Mouse (Mus musculus) embryo, embryonic 11.5 days (tissue): Measurements from ENCODE around the gene Mllt1.

Experiments
- DNase-seq: peaks from one replicate; pipeline ENCODE4 v3.0.0-alpha.2; 2012; ENCODE audit warnings: low read depth, low spot score

Mllt1 gene

DNA sequence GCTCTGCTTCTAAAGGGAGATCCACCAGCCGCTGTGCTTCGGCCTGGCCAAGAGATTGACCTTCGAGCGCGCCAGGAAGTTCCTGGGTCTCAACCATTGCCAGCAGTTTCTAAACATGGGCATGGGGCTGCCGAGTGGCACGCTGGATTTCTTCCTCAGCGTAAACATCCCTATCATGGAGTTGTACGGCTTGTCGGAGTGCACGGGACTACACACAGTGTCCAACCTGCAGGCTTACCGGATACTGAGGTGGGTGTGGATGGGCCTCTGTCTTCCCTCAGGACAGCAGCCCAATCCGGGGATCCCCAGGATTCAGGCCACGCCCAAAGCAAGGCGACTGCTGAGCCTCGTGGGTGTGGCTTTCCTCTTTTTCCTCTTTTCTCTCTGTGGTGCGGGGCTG, 51.6 kb downstream of the Mllt1 start:
- DNase-seq: no peak

DNA sequence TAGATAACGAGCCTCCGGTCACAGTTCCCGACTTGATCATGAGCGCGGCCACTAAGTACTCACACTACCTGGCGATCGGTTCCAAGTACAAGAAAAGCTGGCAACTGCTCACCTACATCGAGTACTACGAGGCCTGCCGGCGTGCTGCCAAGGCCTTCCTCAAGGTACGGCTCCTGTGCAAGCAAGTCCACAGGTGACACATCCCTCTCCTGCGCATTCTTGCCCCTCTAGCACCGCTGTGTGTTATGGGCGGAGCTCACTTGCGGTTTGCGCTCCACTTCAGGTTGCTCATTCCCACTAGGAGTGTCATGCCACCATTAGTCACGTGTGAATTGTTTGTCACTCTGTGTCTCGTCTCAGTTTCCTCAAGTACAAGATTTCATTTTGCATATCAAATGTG, 57.8 kb downstream of the Mllt1 start:
- no peak for DNase-seq

DNA sequence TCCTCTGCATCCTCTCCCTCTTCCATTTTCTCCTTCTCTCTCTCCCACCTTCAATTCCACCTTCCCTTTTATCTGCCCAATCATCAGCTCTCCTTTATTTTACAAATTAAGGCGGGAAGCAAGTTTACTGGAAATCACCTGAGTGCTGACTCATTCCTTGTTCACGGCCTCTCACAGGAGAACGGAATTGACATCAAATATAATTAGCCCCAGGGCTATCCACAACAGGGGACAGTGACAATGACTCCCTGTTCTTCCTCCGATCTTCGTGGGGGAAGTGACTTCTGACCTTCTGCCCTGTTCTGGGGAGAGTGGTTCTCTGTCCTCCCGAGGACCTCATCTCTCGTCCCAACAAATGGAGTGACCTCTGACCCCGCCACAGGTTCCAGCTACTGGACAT, 58.2 kb downstream of the Mllt1 start:
- no peak for DNase-seq

DNA sequence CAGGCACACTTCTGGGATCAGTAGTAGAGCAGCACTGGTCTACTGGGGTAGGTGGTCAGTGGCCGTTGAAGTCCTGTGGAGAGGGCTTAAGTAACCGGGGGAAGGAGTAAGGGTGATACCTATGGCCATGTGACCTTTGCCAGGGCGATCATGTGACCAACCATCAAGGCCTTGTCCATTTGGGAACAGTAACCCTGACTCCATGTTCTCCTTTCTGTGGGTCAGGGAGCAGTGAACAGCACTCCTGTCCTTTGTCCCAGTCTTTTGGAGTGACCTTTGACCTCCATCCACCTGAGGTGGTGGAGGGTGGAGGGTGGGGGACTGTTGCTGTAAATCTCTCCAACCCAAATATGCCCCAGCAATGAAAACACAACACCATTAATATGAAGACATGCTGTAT, 58.8 kb downstream of the Mllt1 start:
- DNase-seq: no peak

DNA sequence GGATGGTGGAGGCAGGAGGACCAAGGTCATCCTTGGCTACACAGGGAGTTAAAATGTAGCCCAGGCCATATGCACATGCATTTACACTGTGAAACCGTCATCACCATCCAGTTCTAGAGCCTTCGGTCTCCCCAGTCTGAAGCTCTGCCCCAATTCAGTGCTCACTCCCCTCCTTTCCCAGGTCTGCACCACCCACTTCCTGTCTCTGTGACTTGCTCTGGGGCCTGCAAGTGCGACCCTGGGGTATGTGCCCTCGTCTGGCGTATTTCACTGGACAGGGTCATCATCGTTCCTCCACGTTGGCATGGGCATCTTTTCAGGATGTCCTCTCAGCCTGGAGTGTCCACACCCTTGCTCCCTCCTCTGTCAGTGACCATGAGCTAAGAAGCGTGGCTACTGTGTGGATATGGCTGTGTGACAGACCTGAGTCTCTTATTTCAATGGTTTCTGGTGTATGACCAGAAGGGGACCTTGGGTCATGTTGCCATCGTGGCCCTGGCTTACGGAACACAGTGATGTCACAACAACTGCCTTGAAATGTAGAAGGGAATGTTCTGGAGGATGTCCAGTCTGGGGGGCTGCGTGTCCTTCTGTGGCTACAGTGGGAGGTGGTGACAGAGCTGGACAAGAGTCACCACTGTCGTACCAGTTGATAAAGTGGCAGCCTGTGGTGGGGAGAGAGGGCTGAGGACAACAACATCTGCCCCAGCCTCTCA, 60.1 kb downstream of the Mllt1 start, which contains the start of gene 1700061G19Rik:
TSS of gene 1700061G19Rik (plus strand) at position 542 of the 716 bp plus-strand sequence.
- no peak for DNase-seq

DNA sequence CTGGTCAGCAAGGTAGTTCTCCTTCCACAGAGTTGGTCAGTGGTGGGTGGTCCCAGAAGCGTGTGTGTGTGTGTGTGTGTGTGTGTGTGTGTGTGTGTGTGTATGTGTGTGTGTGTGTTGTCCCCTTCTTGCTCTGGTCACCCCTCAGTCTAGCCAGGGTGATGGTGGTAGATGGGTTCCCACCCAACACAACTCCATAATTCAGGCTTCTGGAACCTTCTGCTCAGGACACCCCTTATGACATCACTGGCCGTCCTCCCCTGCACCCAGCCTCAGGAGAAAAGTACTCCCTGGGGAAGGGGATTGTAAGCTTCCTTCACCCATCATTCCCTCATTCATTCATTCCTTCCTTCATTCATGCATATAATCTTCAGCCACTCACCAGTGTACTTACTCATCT, 61.0 kb downstream of the Mllt1 start, which contains the start of gene Acsbg2:
TSS of gene Acsbg2 (minus strand) at position 211 of the 400 bp plus-strand sequence.
- no peak for DNase-seq

DNA sequence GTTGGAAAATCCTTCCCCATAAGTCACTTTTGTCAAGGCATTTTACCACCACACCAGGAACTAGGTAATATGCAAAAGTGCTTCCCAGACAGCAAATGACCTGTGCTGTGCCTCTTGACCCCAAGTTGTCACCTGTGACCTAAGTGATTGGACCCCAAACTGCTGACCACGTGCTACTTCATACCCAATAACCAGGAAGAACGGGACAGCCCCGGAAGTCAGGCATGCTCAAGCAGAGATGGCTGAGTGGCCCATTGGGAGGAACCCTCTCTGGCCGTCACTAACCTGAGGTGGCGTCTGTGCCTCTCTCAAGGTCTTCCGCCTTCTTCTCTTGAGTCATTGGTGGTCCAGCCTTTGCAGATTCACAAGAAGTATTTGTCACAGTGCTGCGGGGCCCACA, 62.7 kb downstream of the Mllt1 start:
- no peak for DNase-seq

DNA sequence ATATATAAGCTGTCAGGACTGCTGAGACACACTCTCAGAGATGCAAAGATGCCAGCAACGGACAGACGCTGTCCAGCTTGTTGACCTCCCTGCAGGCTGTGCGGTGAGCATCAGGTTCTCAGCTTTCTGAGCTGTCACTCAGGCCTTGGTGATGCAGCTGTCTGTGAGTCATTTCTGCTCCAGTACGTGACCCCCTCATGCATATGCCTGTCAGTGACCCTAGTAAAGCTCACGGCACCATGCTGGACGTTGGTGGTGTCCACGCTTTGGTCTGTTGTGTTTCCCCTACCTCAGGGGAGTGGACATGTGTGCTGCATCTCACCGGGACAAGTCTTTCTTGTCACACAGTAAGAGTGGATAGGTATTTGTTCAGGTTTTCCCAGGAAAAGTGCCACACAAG, 63.4 kb downstream of the Mllt1 start:
- DNase-seq: no peak

DNA sequence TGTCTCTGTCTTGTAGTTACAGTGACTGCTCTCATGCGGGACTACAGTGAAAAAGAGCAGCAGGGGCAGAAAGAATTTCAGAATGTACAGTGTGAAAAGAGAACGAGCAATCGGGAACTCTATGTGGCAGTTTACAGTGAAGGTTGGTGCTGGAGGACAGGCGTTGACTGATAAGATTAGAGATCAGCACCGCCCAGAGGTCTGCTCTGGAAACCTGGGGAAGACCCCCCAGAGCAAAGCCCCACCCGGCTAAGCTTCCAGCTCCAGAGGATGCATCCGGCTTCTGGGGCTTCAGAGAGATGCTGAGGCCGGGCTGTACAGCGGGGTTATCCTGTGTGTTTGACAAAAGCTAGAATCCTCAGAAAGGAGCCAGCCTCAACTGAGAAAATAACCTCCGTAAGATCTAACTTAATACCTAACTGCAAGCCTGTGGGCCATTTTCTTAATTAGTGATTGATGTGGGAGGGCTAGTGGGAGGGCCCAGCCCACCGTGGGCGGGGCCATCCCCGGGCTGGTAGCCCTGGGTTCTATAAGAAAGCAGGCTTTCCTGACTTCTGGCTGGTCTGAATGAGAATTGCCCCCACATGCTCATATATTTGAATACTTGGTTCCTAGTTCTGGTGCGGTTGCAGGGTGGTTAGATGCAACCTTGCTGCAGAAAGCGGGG, 64.8 kb downstream of the Mllt1 start:
- DNase-seq: no peak

DNA sequence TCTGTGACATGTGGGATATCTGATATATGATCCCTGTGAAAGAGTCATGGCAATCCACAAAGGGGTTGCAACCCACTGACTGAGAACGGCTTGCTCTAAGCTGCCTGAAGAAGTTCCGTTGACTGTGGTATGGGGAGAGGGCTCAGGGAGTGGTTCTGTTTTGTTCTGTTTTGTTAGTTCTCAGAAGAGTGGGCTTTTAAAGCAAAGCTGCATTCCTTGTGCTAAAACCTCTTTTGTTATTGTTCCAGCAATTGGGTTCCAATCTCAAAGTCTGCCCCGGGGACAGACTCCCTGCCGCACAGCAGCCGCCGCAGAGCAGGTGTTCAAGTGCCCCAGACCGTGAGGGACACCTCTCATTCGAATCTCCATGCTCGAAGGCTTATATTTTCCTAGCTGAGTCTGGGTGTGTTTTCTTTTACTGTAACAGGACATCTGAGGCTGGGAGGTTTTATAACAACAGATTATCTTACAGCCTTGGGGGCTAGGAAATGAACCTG, 65.7 kb downstream of the Mllt1 start:
- DNase-seq: no peak

DNA sequence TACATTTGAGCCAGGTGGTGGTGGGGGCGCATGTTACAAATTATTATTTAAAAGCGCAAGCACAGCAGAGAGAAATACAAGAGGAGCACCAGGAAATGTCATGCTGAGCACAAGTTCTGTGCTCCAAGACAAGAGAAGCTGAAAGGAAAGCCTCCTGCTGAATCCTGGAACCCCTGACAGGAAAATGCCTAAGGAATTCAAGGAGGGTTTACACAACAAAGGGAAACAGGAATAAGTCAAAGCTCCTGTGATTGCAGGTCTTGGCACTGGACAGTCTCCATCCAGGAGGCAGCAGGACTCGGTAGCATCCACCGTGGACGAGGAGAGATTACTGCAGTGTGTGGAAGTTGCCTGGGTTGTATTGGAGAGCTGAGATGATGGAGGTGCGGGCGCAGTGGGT, 69.1 kb downstream of the Mllt1 start:
- no peak for DNase-seq

DNA sequence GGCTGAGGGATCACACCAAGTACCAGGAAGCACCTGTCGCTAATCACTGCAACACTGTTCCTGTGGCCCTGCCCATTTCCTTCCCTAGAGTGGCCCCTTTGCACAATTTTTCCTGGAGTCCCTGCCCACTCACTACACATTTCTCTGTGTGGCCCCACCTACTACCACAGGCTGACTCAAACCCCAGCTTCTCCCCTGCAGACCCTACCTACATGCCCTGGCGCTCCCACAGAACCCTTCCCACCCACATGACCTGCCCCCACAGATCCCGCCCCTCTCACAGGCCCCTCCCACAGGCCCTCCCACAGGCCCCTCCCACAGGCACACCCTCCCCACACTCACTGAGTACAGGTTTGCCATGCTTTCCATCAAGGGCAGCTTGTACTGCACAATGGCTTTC, 74.0 kb downstream of the Mllt1 start:
- DNase-seq: no peak

DNA sequence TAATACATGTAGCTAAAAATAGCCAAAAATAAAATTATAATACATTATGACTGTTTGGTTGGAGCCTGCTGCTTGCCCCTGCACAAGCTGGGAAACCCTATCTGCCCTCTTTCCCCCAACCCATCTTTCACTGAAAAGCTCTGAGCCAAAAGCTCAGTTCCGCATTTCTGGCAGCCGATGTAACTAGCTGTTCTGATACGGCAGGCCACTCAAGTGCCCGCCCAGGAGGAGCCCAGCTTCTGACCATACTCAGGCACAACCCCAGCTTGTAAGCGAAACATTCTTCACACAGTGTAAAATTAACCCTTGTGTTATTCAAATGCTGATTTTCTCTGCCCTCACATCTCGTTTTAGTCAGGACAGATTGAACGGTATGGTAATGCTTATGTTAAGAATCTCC, 76.3 kb downstream of the Mllt1 start:
- DNase-seq: no peak

DNA sequence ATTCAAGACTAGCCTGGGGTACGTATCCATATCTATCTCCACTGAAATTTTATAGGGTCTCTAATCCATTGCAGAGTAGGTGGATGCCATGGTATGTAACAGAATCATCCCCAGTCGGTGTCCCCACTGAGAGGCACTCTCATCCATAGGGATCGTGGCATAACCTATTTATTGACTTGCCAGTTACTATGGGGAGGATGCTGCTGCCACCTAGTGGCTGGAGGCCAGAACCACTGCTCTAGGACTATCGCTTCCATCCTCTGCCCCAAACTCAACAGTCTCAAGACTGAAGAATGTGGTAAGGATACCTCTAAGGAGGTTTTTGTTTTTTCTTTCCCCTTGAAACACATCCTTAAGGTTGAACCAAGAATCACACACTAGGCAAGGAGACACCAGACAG, 77.0 kb downstream of the Mllt1 start:
- DNase-seq: peak; percentile 43

DNA sequence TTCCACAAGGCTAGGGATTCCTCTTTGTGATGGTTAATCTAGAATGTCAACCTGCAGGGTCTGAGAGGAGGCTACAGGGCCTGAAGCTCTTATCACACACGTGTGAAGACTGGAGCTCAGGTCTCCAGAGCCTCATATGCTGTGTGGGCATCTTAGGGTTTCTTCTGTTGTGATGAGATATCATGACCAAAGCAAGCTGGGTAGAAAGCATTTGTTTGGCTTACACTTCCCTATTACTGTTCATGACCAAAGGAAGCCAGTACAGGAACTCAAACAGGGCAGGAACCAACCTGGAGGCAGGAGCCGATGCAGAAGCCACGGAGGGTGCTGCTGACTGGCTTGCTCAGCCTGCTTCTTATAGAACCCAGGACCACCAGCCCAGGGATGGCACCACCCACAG, 79.8 kb downstream of the Mllt1 start:
- no peak for DNase-seq

DNA sequence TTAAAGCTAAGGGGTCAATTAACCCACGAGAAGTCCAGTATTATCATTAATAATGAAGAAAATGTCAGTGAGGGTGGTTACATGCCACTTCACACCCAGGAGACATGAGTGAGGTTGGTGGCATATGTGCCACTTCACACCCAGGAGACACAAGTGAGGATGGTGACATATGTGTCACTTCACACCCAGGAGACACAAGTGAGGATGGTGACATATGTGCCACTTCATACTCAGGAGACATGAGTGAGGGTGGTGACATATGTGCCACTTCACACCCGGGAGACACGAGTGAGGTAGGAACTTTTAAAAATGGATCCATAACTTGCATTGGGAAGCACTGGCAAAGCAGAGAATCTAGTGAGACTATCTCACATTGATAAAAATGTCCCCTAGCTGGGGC, 84.0 kb downstream of the Mllt1 start:
- no peak for DNase-seq

DNA sequence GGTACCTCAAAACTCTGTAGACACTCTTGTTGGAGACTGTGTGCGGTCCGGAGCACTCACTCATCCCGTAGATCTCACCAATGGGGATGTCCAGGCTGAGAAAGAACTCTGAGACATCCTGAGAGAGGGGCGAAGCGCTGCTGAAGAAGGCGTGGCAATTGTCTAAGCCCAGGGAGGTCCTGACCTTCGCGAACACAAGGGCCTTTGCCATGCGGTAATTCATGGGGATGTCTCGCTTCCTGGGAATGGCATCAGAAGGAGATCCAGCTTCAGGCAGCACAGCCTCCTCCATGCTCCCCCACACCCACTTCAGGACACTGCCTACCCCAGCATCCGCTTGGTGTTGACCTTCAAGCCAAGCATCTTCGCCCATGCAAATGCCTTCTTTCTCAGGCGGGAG, 85.5 kb downstream of the Mllt1 start:
- DNase-seq: no peak

DNA sequence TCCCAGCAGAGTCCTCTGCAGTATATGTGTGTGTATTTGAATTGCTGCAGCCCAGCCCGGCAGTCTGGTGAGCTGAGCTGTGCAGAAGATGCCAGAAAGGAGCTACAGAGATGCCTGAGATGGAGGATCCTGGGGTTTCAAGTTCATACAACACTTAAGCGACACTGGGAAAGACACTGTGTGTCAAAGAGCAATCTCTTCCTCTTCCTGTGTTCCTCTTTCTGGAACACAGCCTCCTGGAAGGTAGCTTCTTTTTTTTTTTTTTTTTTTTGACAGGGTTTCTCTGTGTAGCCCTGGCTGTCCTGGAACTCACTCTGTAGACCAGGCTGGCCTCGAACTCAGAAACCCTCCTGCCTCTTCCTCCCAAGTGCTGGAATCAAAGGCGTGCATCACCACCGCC, 86.4 kb downstream of the Mllt1 start:
- DNase-seq: no peak

DNA sequence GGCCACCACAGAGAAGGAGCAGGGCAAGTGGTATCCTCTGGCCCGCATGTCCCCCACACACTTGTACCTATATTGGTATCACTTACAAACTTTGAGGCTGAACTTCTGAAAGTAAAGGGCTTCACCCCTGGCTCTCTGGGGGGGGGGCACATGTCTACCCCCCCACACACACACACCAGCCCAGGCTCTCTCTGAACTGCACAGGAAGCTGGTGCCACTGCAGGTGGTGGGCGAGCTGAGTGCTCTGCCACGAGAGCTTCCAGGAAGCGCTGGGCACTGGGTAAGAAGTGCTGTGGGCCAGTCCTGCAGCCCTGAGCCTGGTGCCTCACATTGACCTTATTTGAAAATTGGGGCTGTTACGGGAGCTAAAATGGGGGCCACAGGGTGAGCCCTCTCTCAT, 91.5 kb downstream of the Mllt1 start:
- no peak for DNase-seq
